Mouse (Mus musculus) cortical plate, adult 2 months (tissue): ENCODE data around the gene Map3k9.

Experiments used
- CTCF ChIP-seq: fragments of 200-500 bp; IDR thresholded peaks from 2 replicates; pipeline ENCODE4 v1.5.1; 2011; ENCODE audit warnings: mild to moderate bottlenecking, control low read depth, low read length; ENCODE audit not compliant: insufficient read depth; ENCODE audit errors: extremely low read depth
- POLR2A ChIP-seq: fragments of 200-500 bp; IDR thresholded peaks from 2 replicates; pipeline ENCODE4 v1.6.1; 2011; ENCODE audit warnings: mild to moderate bottlenecking, low read length, control low read depth; ENCODE audit not compliant: insufficient read depth; ENCODE audit errors: extremely low read depth

- TF ChIP-seq POLR2A (no peak), CTCF (no peak)
Observed at GRCm38 (mm10) chr12:81698011-81698410, 83.0 kb downstream of the Map3k9 start.
